Mouse (Mus musculus) thymus, adult 2 months (tissue): ENCODE data around the gene Nicn1. TPM values are rescaled to one million over a fixed set of nuclear protein-coding genes. Genes with fewer than 3 reads are reported as not detected.

Experiments
- DNase-seq: peaks from one replicate; pipeline ENCODE4 v3.0.0; 2021
- H3K27ac ChIP-seq: fragments of 200-500 bp; 2 replicates; pipeline ENCODE4 v1.5.1; 2012; ENCODE audit warnings: low read length, control low read depth; ENCODE audit not compliant: control insufficient read depth, insufficient read depth
- H3K27me3 ChIP-seq: fragments of 200-500 bp; 2 replicates; pipeline ENCODE4 v1.6.1; 2012; ENCODE audit warnings: mild to moderate bottlenecking, low read length, moderate library complexity, mixed read lengths; ENCODE audit not compliant: control insufficient read depth, insufficient read depth
- H3K36me3 ChIP-seq: fragments of 200-500 bp; 2 replicates; pipeline ENCODE4 v1.6.1; 2012; ENCODE audit warnings: mild to moderate bottlenecking, low read length, moderate library complexity; ENCODE audit not compliant: control insufficient read depth, insufficient read depth
- H3K4me1 ChIP-seq: fragments of 200-500 bp; replicated peaks from 2 replicates; pipeline ENCODE4 v1.6.1; 2012; ENCODE audit warnings: low read length; ENCODE audit not compliant: control insufficient read depth, insufficient read depth
- H3K4me3 ChIP-seq: fragments of 200-500 bp; 2 replicates; pipeline ENCODE4 v1.5.1; 2012; ENCODE audit warnings: mild to moderate bottlenecking, low read length, control low read depth, moderate library complexity; ENCODE audit not compliant: control insufficient read depth, insufficient read depth
- CTCF ChIP-seq: fragments of 200-500 bp; IDR thresholded peaks from 2 replicates; pipeline ENCODE4 v1.5.1; 2012; ENCODE audit warnings: mild to moderate bottlenecking, control low read depth, low read length, moderate library complexity, borderline replicate concordance; ENCODE audit not compliant: control insufficient read depth, poor library complexity, insufficient read depth; ENCODE audit errors: extremely low read depth
- POLR2A ChIP-seq: fragments of 200-500 bp; IDR thresholded peaks from 2 replicates; pipeline ENCODE4 v1.6.1; 2012; ENCODE audit warnings: mild to moderate bottlenecking, low read length, control low read depth, moderate library complexity; ENCODE audit not compliant: control insufficient read depth, poor library complexity, insufficient read depth; ENCODE audit errors: extremely low read depth
- WGBS: fragments of 180-500 bp; shearing (Covaris S2); methylation state at CpG from one replicate; pipeline ENCODE4 v1.1.7; 2018; 5-methylcytosine and 5-hydroxymethylcytosine counted together
- polyA plus RNA-seq: library from polyadenylated mRNA; depleted of rRNA; stranded (reverse); fragments of >200 nt; gene quantifications from 2 replicates; pipeline ENCODE4 v1.2.3, GENCODE M21; 2012

The Nicn1 gene
- polyA plus RNA-seq, 1 experiment, result 9.0 TPM

DNA sequence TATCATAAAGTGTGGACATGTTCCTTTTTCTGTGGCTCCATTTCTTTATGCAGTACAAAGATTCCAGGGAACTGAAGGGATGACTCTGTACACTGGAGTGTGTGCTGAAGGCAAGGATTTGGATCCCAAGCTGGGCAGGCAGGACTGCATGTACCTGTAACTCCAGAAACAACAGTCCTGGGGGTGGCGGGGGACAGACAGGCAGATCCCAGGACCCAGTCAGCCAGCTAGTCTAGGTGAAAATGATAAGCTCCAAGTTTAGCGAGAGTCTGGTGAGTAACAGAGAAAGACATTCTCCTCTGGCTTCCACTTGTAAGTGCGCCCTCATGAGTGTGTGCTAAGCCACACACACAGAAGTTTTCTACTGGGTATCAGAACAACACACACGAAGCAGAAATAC is 29.7 kb upstream of the Nicn1 start:
- H3K4me3 ChIP-seq, result no peak overlapping the region
- H3K27ac ChIP-seq, result no peak overlapping the region
- no peak for TF ChIP-seq POLR2A
- TF ChIP-seq CTCF, result no peak
- H3K27me3 ChIP-seq, result no peaks in the 10 kb centered on the region
- DNase-seq, result no peak
- peaks cover 7% of the 10 kb centered on the region; the same call in 1 of the 2 replicates for H3K4me1 ChIP-seq
- no peaks in the 10 kb centered on the region for H3K36me3 ChIP-seq
- 87% methylated on average over 4 of the region's 4 CpGs for WGBS

GRCm38 (mm10) chr9:108261865-108262264 is 28.4 kb upstream of the Nicn1 start:
- H3K27ac ChIP-seq, result no peak overlapping the region
- peaks cover 10% of the 10 kb centered on the region for H3K4me1 ChIP-seq
- H3K27me3 ChIP-seq, result no peaks in the 10 kb centered on the region
- no peaks in the 10 kb centered on the region for H3K36me3 ChIP-seq
- no peak for DNase-seq
- H3K4me3 ChIP-seq, result no peak overlapping the region
- no peak for TF ChIP-seq CTCF
- no peak for TF ChIP-seq POLR2A
- 94% methylated on average over 7 of the region's 7 CpGs for WGBS

DNA sequence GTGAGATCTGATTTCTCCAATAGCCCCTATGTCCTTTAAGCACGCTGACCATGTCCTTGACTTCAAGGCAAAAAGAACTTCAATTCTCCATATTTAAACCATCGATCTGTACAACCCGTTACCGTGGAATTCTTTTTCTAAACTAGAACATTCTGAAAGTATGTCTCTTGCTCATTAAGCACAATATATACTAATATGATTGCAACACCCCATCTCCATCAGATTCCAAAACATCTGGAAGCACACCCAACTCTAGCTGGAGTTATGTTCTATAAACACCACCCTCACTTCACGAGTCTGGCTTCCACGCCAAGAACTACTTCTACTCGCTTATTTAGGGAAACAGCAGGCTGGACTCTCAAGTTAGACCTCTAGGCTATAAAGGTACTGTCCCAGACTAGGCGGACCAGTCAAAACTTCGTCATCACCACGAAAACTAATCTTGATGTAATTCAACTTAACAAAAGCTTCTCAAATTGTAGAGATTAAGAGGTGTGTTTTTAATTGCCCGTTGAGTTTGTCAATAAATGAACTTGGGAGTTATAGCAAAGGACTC is 27.7 kb upstream of the Nicn1 start:
- WGBS, result 73% methylated on average over 11 of the region's 11 CpGs
- H3K4me3 ChIP-seq, result no peak overlapping the region; the same call in 1 of the 2 replicates
- DNase-seq, result no peak
- H3K27ac ChIP-seq, result no peak overlapping the region
- H3K36me3 ChIP-seq, result no peaks in the 10 kb centered on the region
- TF ChIP-seq POLR2A (no peak), CTCF (no peak)
- H3K27me3 ChIP-seq, result no peaks in the 10 kb centered on the region
- peaks cover 10% of the 10 kb centered on the region for H3K4me1 ChIP-seq

- DNase-seq, result peak; percentile 53
These were observed 27.0 kb upstream of the Nicn1 start for GRCm38 (mm10) chr9:108263131-108263681.

GRCm38 (mm10) chr9:108263690-108264190 is 26.5 kb upstream of the Nicn1 start, which contains the start of gene Dag1:
TSS of gene Dag1 (minus strand) at chr9:108263958.
- no peaks in the 10 kb centered on the region for H3K36me3 ChIP-seq
- peak within 1 kb of the TSS; percentile 11; the same call in 1 of the 2 replicates for H3K27ac ChIP-seq
- WGBS, result under 1% methylated on average over 71 of the region's 71 CpGs
- DNase-seq, result peak; percentile 95
- H3K4me3 ChIP-seq, result peak within 1 kb of the TSS; percentile 64
- no peaks in the 10 kb centered on the region for H3K27me3 ChIP-seq
- TF ChIP-seq CTCF (peak; percentile 44; the same call in 1 of the 2 replicates), POLR2A (no peak; the same call in 1 of the 2 replicates)
- peaks cover 10% of the 10 kb centered on the region for H3K4me1 ChIP-seq

More at GRCm38 (mm10) chr9:108263131-108263681, 27.0 kb upstream of the Nicn1 start:
- H3K36me3 ChIP-seq, result no peaks in the 10 kb centered on the region
- H3K4me3 ChIP-seq, result peak overlapping the region; percentile 64
- H3K27ac ChIP-seq, result no peak overlapping the region
- H3K27me3 ChIP-seq, result no peaks in the 10 kb centered on the region
- H3K4me1 ChIP-seq, result peaks cover 10% of the 10 kb centered on the region
- TF ChIP-seq CTCF, result no peak
- WGBS, result under 1% methylated on average over 61 of the region's 62 CpGs

DNA sequence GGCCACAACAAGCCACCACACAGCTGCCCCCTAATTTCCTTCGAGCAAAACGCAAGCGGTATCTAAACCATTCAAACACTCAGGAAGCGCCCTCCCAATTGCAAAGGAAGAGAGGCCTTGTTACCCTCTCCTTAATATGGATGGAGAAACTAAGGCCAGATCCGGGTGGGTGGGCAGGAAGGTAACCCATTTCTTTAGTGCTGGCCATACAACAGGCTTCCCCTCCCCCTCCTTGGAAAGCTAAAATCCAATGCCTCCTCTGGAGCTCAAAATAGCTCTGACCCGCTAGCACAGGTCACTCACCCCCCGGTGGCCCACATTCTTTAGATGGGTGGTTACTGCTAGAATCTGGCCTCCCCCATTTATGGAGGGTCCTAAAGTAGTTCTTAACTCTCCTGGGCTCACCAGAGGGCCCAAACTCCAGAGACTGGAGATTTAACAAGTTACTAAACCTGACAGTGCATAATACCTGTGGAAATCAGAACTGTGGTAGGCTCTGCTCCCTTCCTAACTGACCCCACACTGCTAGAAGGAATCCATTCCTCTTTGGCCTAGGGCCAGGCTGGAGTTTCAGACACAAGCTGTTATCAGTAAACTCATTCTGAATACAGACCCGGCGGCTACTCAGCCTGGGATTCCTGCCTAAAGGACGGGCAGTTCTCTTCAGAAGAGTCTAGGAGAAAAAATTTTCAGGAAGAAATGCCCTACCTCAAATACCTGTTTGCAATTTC is 25.9 kb upstream of the Nicn1 start:
- peaks cover 10% of the 10 kb centered on the region for H3K4me1 ChIP-seq
- no peak for DNase-seq
- no peaks in the 10 kb centered on the region for H3K36me3 ChIP-seq
- peak overlapping the region; percentile 11; the same call in 1 of the 2 replicates for H3K27ac ChIP-seq
- no peak for TF ChIP-seq POLR2A
- no peak for TF ChIP-seq CTCF
- WGBS, result 40% methylated on average over 10 of the region's 10 CpGs
- peak overlapping the region; percentile 64 for H3K4me3 ChIP-seq
- H3K27me3 ChIP-seq, result no peaks in the 10 kb centered on the region
